Mouse (Mus musculus) stomach, embryonic 15.5 days (tissue): Measurements from ENCODE around the gene Psap. TPM values are rescaled to one million over a fixed set of nuclear protein-coding genes. Genes with fewer than 3 reads are reported as not detected.
A peak's percentile ranks its signal among the peaks of the same experiment; 100 is the strongest.

Experiments
- ATAC-seq: fragments of 200-750 bp; cut with Nextera tagmentation; 2 replicates; pipeline ENCODE4 v1.8.0; 2017; ENCODE audit warnings: low read depth, moderate number of reproducible peaks, moderate TSS enrichment; ENCODE audit not compliant: insufficient read depth, low FRiP score
- H3K27ac ChIP-seq: fragments of 300-500 bp; sonication (generic); 2 replicates; pipeline ENCODE4 v1.5.1; 2015; ENCODE audit warnings: mild to moderate bottlenecking, inconsistent platforms
- H3K27me3 ChIP-seq: fragments of 300-500 bp; sonication (generic); replicated peaks from 2 replicates; pipeline ENCODE4 v1.6.1; 2015; ENCODE audit warnings: inconsistent platforms
- H3K36me3 ChIP-seq: fragments of 300-500 bp; sonication (generic); 2 replicates; pipeline ENCODE4 v1.6.1; 2015; ENCODE audit warnings: inconsistent platforms
- H3K4me1 ChIP-seq: fragments of 300-500 bp; sonication (generic); 2 replicates; pipeline ENCODE4 v1.6.1; 2015; ENCODE audit warnings: inconsistent platforms
- H3K4me2 ChIP-seq: fragments of 300-500 bp; sonication (generic); 2 replicates; pipeline ENCODE4 v1.6.1; 2015; ENCODE audit warnings: mild to moderate bottlenecking, inconsistent platforms
- H3K4me3 ChIP-seq: fragments of 300-500 bp; sonication (generic); replicated peaks from 2 replicates; pipeline ENCODE4 v1.5.1; 2015; ENCODE audit warnings: inconsistent platforms
- H3K9ac ChIP-seq: fragments of 300-500 bp; sonication (generic); 2 replicates; pipeline ENCODE4 v1.6.1; 2015; ENCODE audit warnings: inconsistent platforms
- H3K9me3 ChIP-seq: fragments of 300-500 bp; sonication (generic); 2 replicates; pipeline ENCODE4 v1.6.1; 2016; ENCODE audit warnings: inconsistent platforms
- whole genome bisulfite sequencing: fragments of 180-500 bp; shearing (Covaris S2); methylation state at CpG from one replicate; pipeline ENCODE4 v1.1.7; 2015; 5-methylcytosine and 5-hydroxymethylcytosine counted together
- polyA plus RNA-seq: library from polyadenylated mRNA; unstranded; fragments of >200 nt; fragmentation: Nextera tagmentation; extraction: Ambion mirVana; gene quantifications from 2 replicates; pipeline ENCODE4 v1.2.1, GENCODE M21; 2015

Psap gene
- polyA plus RNA-seq, 1 experiment from 2014 or later: 142 TPM

GRCm38 (mm10) chr10:60282116-60283014 is 4.9 kb downstream of the Psap start:
- H3K4me3 ChIP-seq: no peak overlapping the region
- ATAC-seq: no peak
- WGBS: 82% methylated on average over 10 of the region's 10 CpGs
- H3K9ac ChIP-seq: no peak overlapping the region
- peaks cover 64% of the 10 kb centered on the region for H3K4me1 ChIP-seq
- no peak overlapping the region; the same call in 1 of the 2 replicates for H3K4me2 ChIP-seq
- no peaks in the 10 kb centered on the region for H3K9me3 ChIP-seq
- H3K27me3 ChIP-seq: no peaks in the 10 kb centered on the region
- no peak overlapping the region for H3K27ac ChIP-seq
- no peaks in the 10 kb centered on the region for H3K36me3 ChIP-seq

GRCm38 (mm10) chr10:60284248-60284647 is 6.8 kb downstream of the Psap start:
- 88% methylated on average over 6 of the region's 6 CpGs for WGBS
- H3K9me3 ChIP-seq: no peaks in the 10 kb centered on the region
- no peaks in the 10 kb centered on the region for H3K36me3 ChIP-seq
- no peak overlapping the region for H3K4me2 ChIP-seq
- H3K27me3 ChIP-seq: no peaks in the 10 kb centered on the region
- H3K4me3 ChIP-seq: no peak overlapping the region
- H3K27ac ChIP-seq: peak overlapping the region; percentile 9; the same call in 1 of the 2 replicates
- no peak for ATAC-seq
- H3K4me1 ChIP-seq: peaks cover 57% of the 10 kb centered on the region
- no peak overlapping the region for H3K9ac ChIP-seq

- Histone ChIP-seq H3K27me3 (no peaks in the 10 kb centered on the region), H3K4me2 (peak overlapping the region; percentile 29), H3K4me3 (no peak overlapping the region), H3K27ac (peak overlapping the region; percentile 32; the same call in 1 of the 2 replicates), H3K9me3 (no peaks in the 10 kb centered on the region), H3K4me1 (peaks cover 55% of the 10 kb centered on the region), H3K36me3 (no peaks in the 10 kb centered on the region), H3K9ac (no peak overlapping the region)
- 51% methylated on average over 8 of the region's 8 CpGs for WGBS
- no peak for ATAC-seq
Measured at GRCm38 (mm10) chr10:60284676-60285111, 7.3 kb downstream of the Psap start.

- H3K9ac ChIP-seq: no peak overlapping the region
- H3K27ac ChIP-seq: peak overlapping the region; percentile 41; the same call in 1 of the 2 replicates
- WGBS: 64% methylated on average over 8 of the region's 8 CpGs
- no peaks in the 10 kb centered on the region for H3K27me3 ChIP-seq
- no peak overlapping the region for H3K4me3 ChIP-seq
- ATAC-seq: no peak
- no peaks in the 10 kb centered on the region for H3K9me3 ChIP-seq
- H3K4me2 ChIP-seq: peak overlapping the region; percentile 29
- H3K4me1 ChIP-seq: peaks cover 56% of the 10 kb centered on the region
- H3K36me3 ChIP-seq: no peaks in the 10 kb centered on the region
Measured at GRCm38 (mm10) chr10:60285183-60285582, 7.8 kb downstream of the Psap start.

GRCm38 (mm10) chr10:60285676-60286372 is 8.4 kb downstream of the Psap start:
- H3K27me3 ChIP-seq: no peaks in the 10 kb centered on the region
- no peaks in the 10 kb centered on the region for H3K9me3 ChIP-seq
- no peaks in the 10 kb centered on the region for H3K36me3 ChIP-seq
- peaks cover 61% of the 10 kb centered on the region for H3K4me1 ChIP-seq
- peak overlapping the region; percentile 41; the same call in 1 of the 2 replicates for H3K27ac ChIP-seq
- no peak for ATAC-seq
- peak overlapping the region; percentile 29 for H3K4me2 ChIP-seq
- WGBS: 48% methylated on average over 14 of the region's 14 CpGs
- H3K4me3 ChIP-seq: no peak overlapping the region
- H3K9ac ChIP-seq: no peak overlapping the region

GRCm38 (mm10) chr10:60286546-60286945 is 9.1 kb downstream of the Psap start:
- H3K27me3 ChIP-seq: no peaks in the 10 kb centered on the region
- H3K9ac ChIP-seq: no peak overlapping the region
- H3K27ac ChIP-seq: no peak overlapping the region
- H3K4me2 ChIP-seq: no peak overlapping the region
- peaks cover 64% of the 10 kb centered on the region for H3K4me1 ChIP-seq
- H3K4me3 ChIP-seq: no peak overlapping the region
- H3K9me3 ChIP-seq: no peaks in the 10 kb centered on the region
- 90% methylated on average over 7 of the region's 7 CpGs for WGBS
- no peak for ATAC-seq
- no peaks in the 10 kb centered on the region for H3K36me3 ChIP-seq

GRCm38 (mm10) chr10:60287161-60287560 is 9.7 kb downstream of the Psap start:
- H3K27ac ChIP-seq: no peak overlapping the region
- 85% methylated on average over 4 of the region's 4 CpGs for WGBS
- no peak for ATAC-seq
- peaks cover 2% of the 10 kb centered on the region; the same call in 1 of the 2 replicates for H3K36me3 ChIP-seq
- H3K4me3 ChIP-seq: no peak overlapping the region
- H3K4me2 ChIP-seq: no peak overlapping the region
- no peaks in the 10 kb centered on the region for H3K9me3 ChIP-seq
- no peak overlapping the region for H3K9ac ChIP-seq
- no peaks in the 10 kb centered on the region for H3K27me3 ChIP-seq
- peaks cover 60% of the 10 kb centered on the region for H3K4me1 ChIP-seq

GRCm38 (mm10) chr10:60287726-60288125 is 10.3 kb downstream of the Psap start:
- no peak for ATAC-seq
- Histone ChIP-seq H3K27ac (no peak overlapping the region), H3K4me2 (no peak overlapping the region), H3K9me3 (no peaks in the 10 kb centered on the region), H3K4me3 (no peak overlapping the region), H3K4me1 (peaks cover 55% of the 10 kb centered on the region), H3K27me3 (no peaks in the 10 kb centered on the region), H3K9ac (no peak overlapping the region), H3K36me3 (peaks cover 7% of the 10 kb centered on the region; the same call in 1 of the 2 replicates)
- 74% methylated on average over 2 of the region's 2 CpGs for WGBS

- H3K27ac ChIP-seq: peak overlapping the region; percentile 35; the same call in 1 of the 2 replicates
- 64% methylated on average over 8 of the region's 8 CpGs for WGBS
- H3K27me3 ChIP-seq: no peaks in the 10 kb centered on the region
- no peak overlapping the region for H3K4me2 ChIP-seq
- no peak for ATAC-seq
- H3K4me3 ChIP-seq: no peak overlapping the region
- H3K36me3 ChIP-seq: peaks cover 15% of the 10 kb centered on the region; the same call in 1 of the 2 replicates
- no peaks in the 10 kb centered on the region for H3K9me3 ChIP-seq
- H3K9ac ChIP-seq: no peak overlapping the region
- H3K4me1 ChIP-seq: peaks cover 45% of the 10 kb centered on the region
Measured at GRCm38 (mm10) chr10:60289216-60289615, 11.8 kb downstream of the Psap start.

- peak overlapping the region; percentile 27; the same call in 1 of the 2 replicates for H3K27ac ChIP-seq
- H3K4me1 ChIP-seq: peaks cover 35% of the 10 kb centered on the region
- H3K4me2 ChIP-seq: peak overlapping the region; percentile 23
- no peaks in the 10 kb centered on the region for H3K27me3 ChIP-seq
- H3K9me3 ChIP-seq: no peaks in the 10 kb centered on the region
- H3K36me3 ChIP-seq: peaks cover 19% of the 10 kb centered on the region
- ATAC-seq: no peak
- no peak overlapping the region for H3K4me3 ChIP-seq
- 49% methylated on average over 7 of the region's 7 CpGs for WGBS
- H3K9ac ChIP-seq: no peak overlapping the region
Measured at GRCm38 (mm10) chr10:60290026-60290738, 12.8 kb downstream of the Psap start.

GRCm38 (mm10) chr10:60290739-60291110 is 13.3 kb downstream of the Psap start:
- no peak; the same call in 1 of the 2 replicates for ATAC-seq
- 0 out of 2 replicates have a peak overlapping the region, but pooled peaks have one; percentile 6 for H3K27ac ChIP-seq

More at GRCm38 (mm10) chr10:60290739-60291110, 13.3 kb downstream of the Psap start:
- no peaks in the 10 kb centered on the region for H3K27me3 ChIP-seq
- H3K9me3 ChIP-seq: no peaks in the 10 kb centered on the region
- H3K4me2 ChIP-seq: no peak overlapping the region; the same call in 1 of the 2 replicates
- peaks cover 25% of the 10 kb centered on the region for H3K36me3 ChIP-seq
- WGBS: 58% methylated on average over 8 of the region's 8 CpGs
- H3K9ac ChIP-seq: no peak overlapping the region
- H3K4me1 ChIP-seq: peaks cover 31% of the 10 kb centered on the region
- H3K4me3 ChIP-seq: no peak overlapping the region
